Mouse (Mus musculus) embryonic fibroblast, embryonic 13.5 days (primary cell): Measurements from ENCODE around the gene Has1. TPM values are rescaled to one million over a fixed set of nuclear protein-coding genes. Genes with fewer than 3 reads are reported as not detected.

ENCODE experiments used
- H3K27ac ChIP-seq: 2 replicates; pipeline ENCODE4 v1.5.1; 2012; ENCODE audit warnings: low read length, control low read depth, inconsistent platforms; ENCODE audit not compliant: insufficient read depth
- H3K4me1 ChIP-seq: 2 replicates; pipeline ENCODE4 v1.6.1; 2011; ENCODE audit warnings: low read length; ENCODE audit not compliant: control insufficient read depth, insufficient read depth
- H3K4me3 ChIP-seq: 2 replicates; pipeline ENCODE4 v1.5.1; 2011; ENCODE audit warnings: mild to moderate bottlenecking, control low read depth, low read length; ENCODE audit not compliant: insufficient read depth
- CTCF ChIP-seq: IDR thresholded peaks from 2 replicates; pipeline ENCODE4 v1.5.1; 2011; ENCODE audit warnings: mild to moderate bottlenecking, control low read depth, low read length, moderate library complexity, borderline replicate concordance; ENCODE audit not compliant: insufficient read depth
- POLR2A ChIP-seq: IDR thresholded peaks from 2 replicates; pipeline ENCODE4 v1.6.1; 2011; ENCODE audit warnings: low read depth, mild to moderate bottlenecking, control low read depth, low read length, moderate library complexity
- polyA plus RNA-seq: library from polyadenylated mRNA; stranded (reverse); fragments of >200 nt; gene quantifications from 2 replicates; pipeline ENCODE4 v1.2.4, GENCODE M21; 2011; ENCODE audit warnings: low read depth; ENCODE audit not compliant: missing spikeins, insufficient read length

Has1 gene
- polyA plus RNA-seq: 0.32 TPM in 1 of 2 replicates, not detected in the other

DNA sequence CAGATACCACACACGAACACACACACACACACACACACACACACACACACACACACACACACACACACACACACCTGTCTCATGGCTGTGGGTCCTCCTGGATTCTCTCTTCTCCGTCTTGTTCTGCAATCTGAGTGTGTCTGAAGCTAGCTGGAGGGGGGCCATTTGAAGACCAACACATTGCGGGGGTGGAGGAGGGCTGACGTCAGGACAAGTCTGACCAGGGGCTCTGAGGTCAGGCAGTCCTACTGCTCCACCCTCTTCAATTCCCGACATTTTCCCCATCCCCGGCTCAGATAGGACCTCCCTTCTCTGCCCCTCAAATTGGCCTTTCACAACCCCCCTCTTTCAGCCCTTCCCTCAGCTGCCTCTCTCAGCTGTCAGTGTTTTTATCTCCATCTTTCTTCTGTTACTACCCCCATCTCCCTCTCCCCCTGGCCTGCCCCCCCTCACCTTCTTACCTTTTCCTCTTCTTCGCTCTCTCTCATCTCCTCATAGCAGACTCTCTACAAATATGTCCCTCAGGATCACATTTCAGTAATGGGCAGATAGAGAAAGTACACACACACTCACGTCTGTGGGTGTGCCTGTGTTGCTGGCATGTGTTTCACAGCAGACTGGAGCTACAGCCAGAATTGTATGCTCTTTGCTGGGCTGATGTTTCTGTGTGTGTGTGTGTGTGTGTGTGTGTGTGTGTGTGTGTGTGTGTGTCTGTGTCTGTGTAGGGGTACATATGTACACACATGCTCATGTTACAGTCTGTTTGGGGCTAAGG lies at the start of gene Has1:
Gene Has1 (minus strand): TSS at position 142 of the 775 bp plus-strand sequence.
- no peak within 1 kb of the TSS for H3K4me3 ChIP-seq
- H3K4me1 ChIP-seq: peaks cover 23% of the 10 kb centered on the region
- TF ChIP-seq POLR2A (no peak), CTCF (no peak)
- no peak within 1 kb of the TSS for H3K27ac ChIP-seq

DNA sequence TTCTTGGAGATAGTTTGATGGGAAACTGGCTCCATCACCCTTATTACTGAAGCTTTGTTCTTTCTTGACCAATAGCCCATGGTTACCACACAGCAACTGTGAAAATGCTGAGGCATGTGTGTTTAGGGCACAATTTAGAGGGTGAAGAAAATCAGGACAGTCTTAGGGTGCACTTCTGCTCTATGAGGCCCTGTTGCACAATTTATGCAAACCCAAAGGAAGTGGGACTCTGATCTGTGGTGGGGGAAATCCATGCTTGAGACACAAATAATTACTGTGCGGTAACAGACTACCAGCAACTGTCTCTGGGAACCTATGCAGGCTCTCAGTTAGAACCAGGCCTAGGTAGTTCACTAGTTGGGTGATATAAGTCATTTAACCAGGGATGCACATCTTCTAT lies 45.8 kb upstream of the Has1 start:
- Histone ChIP-seq H3K4me3 (no peak overlapping the region), H3K4me1 (no peaks in the 10 kb centered on the region), H3K27ac (no peak overlapping the region)
- no peak for TF ChIP-seq POLR2A

DNA sequence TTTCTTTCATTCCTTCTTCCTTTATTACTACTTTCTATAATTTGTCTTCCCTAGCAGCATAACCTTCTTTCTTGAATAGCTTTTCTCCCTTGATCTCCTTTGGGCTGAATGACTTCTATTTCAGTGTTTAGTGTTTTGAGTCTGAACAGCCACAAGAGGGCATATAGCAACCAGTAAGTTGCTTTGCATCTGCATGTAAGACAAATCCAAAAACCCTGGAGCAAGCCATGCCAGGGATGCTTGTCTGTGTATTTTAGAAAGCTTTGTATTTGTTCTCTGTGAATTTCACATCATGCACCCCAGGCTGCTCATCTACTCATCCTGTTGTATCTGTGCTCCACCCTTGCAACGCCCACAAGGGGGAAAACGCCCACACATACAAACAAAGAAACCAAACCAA lies 44.3 kb upstream of the Has1 start:
- Histone ChIP-seq H3K4me1 (no peaks in the 10 kb centered on the region), H3K27ac (no peak overlapping the region), H3K4me3 (no peak overlapping the region)
- TF ChIP-seq POLR2A (no peak), CTCF (no peak)

DNA sequence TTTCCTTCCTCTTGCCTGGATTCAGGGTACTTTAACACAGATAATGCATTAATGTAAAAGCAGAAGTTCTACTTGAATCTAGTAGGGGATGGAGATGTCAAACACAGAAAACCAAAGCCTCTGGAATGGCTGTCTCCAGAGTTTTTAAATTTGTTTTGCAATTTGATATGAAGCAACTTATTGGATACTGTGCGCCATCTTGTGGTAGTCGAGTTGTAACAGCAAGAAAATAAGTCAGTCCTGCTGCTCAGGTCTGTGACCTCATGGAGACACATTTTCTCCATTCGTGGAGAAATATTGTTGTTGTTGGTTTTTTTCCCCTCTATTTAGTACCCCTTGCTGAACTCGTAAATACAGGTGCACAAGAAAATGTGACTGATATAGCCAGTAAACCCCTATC lies 41.0 kb upstream of the Has1 start:
- no peak for TF ChIP-seq CTCF
- no peak for TF ChIP-seq POLR2A
- Histone ChIP-seq H3K4me1 (no peaks in the 10 kb centered on the region), H3K27ac (no peak overlapping the region), H3K4me3 (no peak overlapping the region)

DNA sequence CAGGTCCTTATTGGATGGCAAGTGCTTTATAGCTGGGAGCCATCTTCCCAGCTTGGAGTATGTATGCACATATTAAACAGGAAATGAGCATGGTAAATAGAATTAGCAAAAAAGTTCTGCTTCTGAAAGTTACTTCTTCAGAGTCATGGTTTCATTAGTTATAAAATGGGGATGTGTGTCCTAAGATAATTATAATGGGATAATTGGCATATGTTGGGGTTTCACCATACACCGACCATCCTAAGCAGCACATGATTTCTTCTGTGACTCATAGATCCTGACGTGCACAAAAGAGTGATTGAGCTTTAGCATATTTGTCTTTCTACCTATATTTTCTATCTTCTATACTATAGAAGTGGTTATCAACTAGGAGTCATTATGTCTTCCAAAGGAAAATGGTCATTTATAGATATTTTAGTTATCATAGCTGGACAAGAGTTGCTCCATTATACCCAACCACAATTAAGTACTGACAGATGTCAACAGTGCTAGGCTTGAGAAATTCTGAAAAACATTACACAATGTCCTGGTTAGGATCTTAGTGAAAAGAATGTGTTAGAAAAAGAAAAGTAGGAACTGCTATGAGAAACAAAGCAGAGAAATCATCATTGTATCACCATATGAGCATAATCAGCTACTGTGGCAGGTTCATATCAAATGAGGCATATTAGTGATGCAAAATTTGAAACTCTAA lies 34.9 kb upstream of the Has1 start:
- no peak overlapping the region for H3K27ac ChIP-seq
- no peaks in the 10 kb centered on the region for H3K4me1 ChIP-seq
- no peak overlapping the region for H3K4me3 ChIP-seq
- TF ChIP-seq CTCF (no peak), POLR2A (no peak)

DNA sequence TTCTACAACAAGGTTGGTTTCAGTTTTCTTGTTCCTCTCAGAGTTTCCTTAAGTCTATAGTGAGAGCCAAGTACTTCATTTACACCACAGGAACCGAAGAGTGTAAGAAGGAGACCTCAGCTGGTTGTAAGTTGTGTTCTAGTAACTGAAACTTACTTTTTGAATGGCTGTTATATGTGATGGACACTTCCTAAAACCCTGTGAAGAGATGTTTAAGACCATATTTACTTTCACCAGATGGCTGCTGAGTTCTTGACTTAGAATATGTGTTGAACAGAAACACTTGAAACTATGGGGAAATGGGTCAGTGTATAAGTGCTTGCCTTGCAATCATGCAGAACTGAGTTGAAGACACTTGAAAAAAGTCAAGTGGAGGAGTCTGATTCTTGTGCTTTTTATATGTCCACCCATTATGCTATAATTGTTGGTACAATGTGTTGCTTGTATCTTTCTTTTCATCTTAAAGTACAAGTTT lies 32.8 kb upstream of the Has1 start, which contains the start of the genes Fpr2 and Fpr3:
Gene Fpr2 (plus strand): TSS at position 51 of the 475 bp plus-strand sequence.
Gene Fpr3 (plus strand): TSS at position 79 of the 475 bp plus-strand sequence.
- H3K27ac ChIP-seq: no peak within 1 kb of the TSS
- no peaks in the 10 kb centered on the region for H3K4me1 ChIP-seq
- TF ChIP-seq POLR2A: no peak
- no peak within 1 kb of the TSS for H3K4me3 ChIP-seq

DNA sequence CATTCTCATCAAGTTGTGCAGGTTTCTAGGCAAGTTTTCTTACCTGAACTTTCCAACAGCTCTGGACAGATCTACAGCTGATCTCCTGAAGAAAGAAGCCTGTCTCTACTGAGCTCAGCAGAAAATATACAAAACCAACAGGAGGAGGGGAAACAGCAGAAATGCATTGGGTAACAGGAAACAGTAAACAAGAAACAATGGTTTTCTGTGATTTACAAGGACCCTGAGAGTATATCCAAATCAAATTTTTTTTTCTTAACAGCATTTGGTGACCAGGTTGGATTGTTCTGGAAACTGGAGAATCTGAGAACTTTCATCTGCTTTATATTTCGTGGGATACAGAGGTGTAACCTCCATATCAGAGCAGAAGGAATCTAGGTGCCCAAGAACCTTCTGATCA lies 28.8 kb upstream of the Has1 start, which contains the start of gene Fpr1:
Gene Fpr1 (minus strand): TSS at position 101 of the 400 bp plus-strand sequence.
- Histone ChIP-seq H3K27ac (no peak within 1 kb of the TSS), H3K4me3 (no peak within 1 kb of the TSS), H3K4me1 (no peaks in the 10 kb centered on the region)
- TF ChIP-seq CTCF (no peak), POLR2A (no peak)

DNA sequence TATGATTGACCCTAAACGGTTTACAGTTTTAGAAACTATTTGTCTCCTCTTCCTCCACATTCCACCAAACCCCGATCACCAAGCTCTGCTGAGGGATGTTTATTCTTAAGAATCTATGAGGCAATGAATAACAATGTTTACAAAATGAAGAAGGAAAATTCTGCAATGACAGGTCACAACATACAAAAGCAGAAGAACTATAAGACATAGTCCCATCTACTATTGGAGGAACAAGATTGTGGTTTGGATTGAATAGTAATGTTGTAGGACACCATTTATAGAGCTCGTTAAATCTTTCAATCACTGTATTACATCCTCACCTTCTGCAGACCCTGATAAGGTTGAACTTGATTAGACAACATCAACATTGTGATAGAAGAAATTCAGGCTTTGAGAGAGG lies 27.7 kb upstream of the Has1 start:
- no peaks in the 10 kb centered on the region for H3K4me1 ChIP-seq
- H3K4me3 ChIP-seq: no peak overlapping the region
- TF ChIP-seq CTCF (no peak), POLR2A (no peak)

DNA sequence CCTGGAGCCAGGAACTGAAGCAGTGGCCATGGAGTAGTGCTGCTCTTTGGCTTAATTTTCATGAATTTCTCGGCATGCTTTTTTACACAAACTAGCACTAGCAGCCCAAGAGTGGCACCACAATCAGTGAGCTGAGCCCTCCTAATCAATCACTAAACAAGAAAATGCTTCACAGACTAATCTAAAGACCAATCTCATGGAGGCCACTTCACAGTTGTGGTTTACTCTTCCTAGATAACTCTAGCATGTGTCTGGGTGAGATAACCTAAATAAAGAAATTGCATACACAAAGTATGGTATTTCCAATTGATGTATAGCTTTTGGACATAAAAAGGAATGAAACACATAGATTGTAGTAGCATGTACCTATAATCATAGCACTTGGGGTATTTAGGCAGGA lies 24.3 kb upstream of the Has1 start:
- no peaks in the 10 kb centered on the region for H3K4me1 ChIP-seq
- no peak overlapping the region for H3K4me3 ChIP-seq
- no peak overlapping the region for H3K27ac ChIP-seq
- TF ChIP-seq POLR2A: no peak
- TF ChIP-seq CTCF: no peak

More for the DNA sequence above, 27.7 kb upstream of the Has1 start:
- H3K27ac ChIP-seq: no peak overlapping the region

DNA sequence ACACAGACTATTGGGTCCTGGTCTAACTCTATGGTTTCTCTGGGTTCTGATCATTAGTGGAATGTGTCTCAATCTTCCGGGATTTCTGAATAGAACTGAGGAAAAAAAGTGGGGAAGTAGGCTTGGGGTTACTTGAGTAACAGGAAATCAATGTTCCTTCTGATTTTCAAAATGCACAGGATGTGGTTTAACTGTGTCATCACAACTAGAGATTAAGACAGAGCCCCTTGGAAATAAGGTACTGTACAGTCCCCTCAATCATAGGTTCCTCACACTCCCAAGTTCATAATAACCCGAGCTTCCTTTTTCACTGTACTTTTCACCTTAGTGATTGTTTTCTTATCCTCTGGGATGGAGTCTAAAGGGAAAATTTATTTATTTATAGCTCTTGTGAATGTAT lies 16.7 kb upstream of the Has1 start:
- H3K4me1 ChIP-seq: no peaks in the 10 kb centered on the region
- no peak overlapping the region for H3K27ac ChIP-seq
- TF ChIP-seq CTCF (no peak), POLR2A (no peak)
- no peak overlapping the region for H3K4me3 ChIP-seq
